Mouse (Mus musculus): Measurements from ENCODE around the gene Ifitm10.

GRCm38 (mm10) chr7:142360743-142361142, 12.8 kb downstream of the Ifitm10 start:
- no peak for TF ChIP-seq POLR2A (IDR thresholded peaks at IDR 0.05; ENCODE audit: low read depth, low read length)
- TF ChIP-seq CTCF (IDR thresholded peaks at IDR 0.05; ENCODE audit: extremely low read depth, insufficient read length, insufficient replicate concordance, low read depth, low read length), result no peak

All from small intestine, adult 2 months (tissue).